Mouse (Mus musculus): Measurements from ENCODE around the gene Kdf1.

- no peak for TF ChIP-seq CTCF (IDR thresholded peaks at IDR 0.05; ENCODE audit: low read depth)
- no peak for TF ChIP-seq EP300 (IDR thresholded peaks at IDR 0.05; ENCODE audit: low read depth)
Measured at GRCm38 (mm10) chr4:133521502-133521901, 2.7 kb downstream of the Kdf1 start.
